Mouse (Mus musculus): ENCODE results near the gene Trex1.

Trex1 gene

GRCm38 (mm10) chr9:109051011-109051501 is 8.5 kb downstream of the Trex1 start:
- no peak for DNase-seq (ENCODE audit: low read depth)

GRCm38 (mm10) chr9:109050674-109050997 is 8.9 kb downstream of the Trex1 start:
- no peak for DNase-seq (ENCODE audit: low read depth)

GRCm38 (mm10) chr9:109049996-109050673 is 9.4 kb downstream of the Trex1 start:
- DNase-seq (ENCODE audit: low read depth): no peak

GRCm38 (mm10) chr9:109049316-109049715 is 10.2 kb downstream of the Trex1 start:
- DNase-seq (ENCODE audit: low read depth): no peak

- DNase-seq (ENCODE audit: low read depth): peak; percentile 56
These were observed 13.2 kb downstream of the Trex1 start for GRCm38 (mm10) chr9:109046306-109046705.

- DNase-seq (ENCODE audit: low read depth): no peak
These were observed 18.2 kb downstream of the Trex1 start for GRCm38 (mm10) chr9:109041351-109041750.

GRCm38 (mm10) chr9:109040906-109041305 is 18.6 kb downstream of the Trex1 start:
- no peak for DNase-seq (ENCODE audit: low read depth)

GRCm38 (mm10) chr9:109040216-109040615 is 19.3 kb downstream of the Trex1 start:
- no peak for DNase-seq (ENCODE audit: low read depth)

GRCm38 (mm10) chr9:109039681-109040080 is 19.9 kb downstream of the Trex1 start:
- no peak for DNase-seq (ENCODE audit: low read depth)

- no peak for DNase-seq (ENCODE audit: low read depth)
These were observed 20.6 kb downstream of the Trex1 start for GRCm38 (mm10) chr9:109038901-109039364.

- no peak for DNase-seq (ENCODE audit: low read depth)
These were observed 21.2 kb downstream of the Trex1 start, which contains the start of gene Shisa5 for GRCm38 (mm10) chr9:109038086-109038895. Gene Shisa5 (plus strand): TSS chr9:109038565.

- DNase-seq (ENCODE audit: low read depth): no peak
These were observed 27.1 kb downstream of the Trex1 start for GRCm38 (mm10) chr9:109032435-109032834.

- no peak for DNase-seq (ENCODE audit: low read depth)
These were observed 27.8 kb downstream of the Trex1 start for GRCm38 (mm10) chr9:109031686-109032085.

GRCm38 (mm10) chr9:109031001-109031400 is 28.5 kb downstream of the Trex1 start:
- no peak for DNase-seq (ENCODE audit: low read depth)

GRCm38 (mm10) chr9:109030312-109030711 is 29.2 kb downstream of the Trex1 start:
- DNase-seq (ENCODE audit: low read depth): no peak

GRCm38 (mm10) chr9:109028919-109029318 is 30.6 kb downstream of the Trex1 start:
- no peak for DNase-seq (ENCODE audit: low read depth)

GRCm38 (mm10) chr9:109028421-109028820 is 31.1 kb downstream of the Trex1 start:
- no peak for DNase-seq (ENCODE audit: low read depth)

GRCm38 (mm10) chr9:109027521-109027920 is 32.0 kb downstream of the Trex1 start:
- no peak for DNase-seq (ENCODE audit: low read depth)

GRCm38 (mm10) chr9:109022866-109023685 is 36.5 kb downstream of the Trex1 start:
- DNase-seq (ENCODE audit: low read depth): no peak

GRCm38 (mm10) chr9:109021428-109021827 is 38.1 kb downstream of the Trex1 start:
- DNase-seq (ENCODE audit: low read depth): no peak

- DNase-seq (ENCODE audit: low read depth): peak; percentile 39
These were observed 42.4 kb downstream of the Trex1 start for GRCm38 (mm10) chr9:109016973-109017604.

- no peak for DNase-seq (ENCODE audit: low read depth)
These were observed 44.1 kb downstream of the Trex1 start for GRCm38 (mm10) chr9:109015397-109015796.

Measured in c-Kit-positive CD71-positive TER-119-negative erythroid progenitor cells, embryonic 14.5 days (primary cell).